Mouse (Mus musculus) brain, embryonic 18.5 days (tissue): ENCODE results near the gene Limd2.
"Not testable (repeated sequence)": the region's sequence is repeated elsewhere in the genome, so short reads cannot be mapped to it uniquely, and the experiment has no call there.

Experiments
- DNase-seq: peaks from one replicate; pipeline ENCODE4 v3.0.0-alpha.2; 2012; ENCODE audit warnings: low read depth, low spot score

Limd2 gene

GRCm38 (mm10) chr11:106126727-106127373 is 33.8 kb downstream of the Limd2 start:
- DNase-seq, result not testable (repeated sequence)

- no peak for DNase-seq
Observed at GRCm38 (mm10) chr11:106125827-106126226, 34.8 kb downstream of the Limd2 start.

GRCm38 (mm10) chr11:106124784-106125183 is 35.9 kb downstream of the Limd2 start:
- DNase-seq, result no peak

GRCm38 (mm10) chr11:106122736-106123135 is 37.9 kb downstream of the Limd2 start:
- DNase-seq, result no peak

- DNase-seq, result no peak
Observed at GRCm38 (mm10) chr11:106122221-106122620, 38.4 kb downstream of the Limd2 start.

- no peak for DNase-seq
Observed at GRCm38 (mm10) chr11:106111688-106112087, 49.0 kb downstream of the Limd2 start.
